Mouse (Mus musculus) lung, postnatal 4 days (tissue): Measurements from ENCODE around the gene Rbbp4.
A peak's percentile ranks its signal among the peaks of the same experiment; 100 is the strongest.
"Not testable (repeated sequence)": the region's sequence is repeated elsewhere in the genome, so short reads cannot be mapped to it uniquely, and the experiment has no call there.

ENCODE experiments used
- DNase-seq, 2 experiments: peaks; one replicate each; pipeline ENCODE4 v3.0.0; 2021

Gene Rbbp4

DNA sequence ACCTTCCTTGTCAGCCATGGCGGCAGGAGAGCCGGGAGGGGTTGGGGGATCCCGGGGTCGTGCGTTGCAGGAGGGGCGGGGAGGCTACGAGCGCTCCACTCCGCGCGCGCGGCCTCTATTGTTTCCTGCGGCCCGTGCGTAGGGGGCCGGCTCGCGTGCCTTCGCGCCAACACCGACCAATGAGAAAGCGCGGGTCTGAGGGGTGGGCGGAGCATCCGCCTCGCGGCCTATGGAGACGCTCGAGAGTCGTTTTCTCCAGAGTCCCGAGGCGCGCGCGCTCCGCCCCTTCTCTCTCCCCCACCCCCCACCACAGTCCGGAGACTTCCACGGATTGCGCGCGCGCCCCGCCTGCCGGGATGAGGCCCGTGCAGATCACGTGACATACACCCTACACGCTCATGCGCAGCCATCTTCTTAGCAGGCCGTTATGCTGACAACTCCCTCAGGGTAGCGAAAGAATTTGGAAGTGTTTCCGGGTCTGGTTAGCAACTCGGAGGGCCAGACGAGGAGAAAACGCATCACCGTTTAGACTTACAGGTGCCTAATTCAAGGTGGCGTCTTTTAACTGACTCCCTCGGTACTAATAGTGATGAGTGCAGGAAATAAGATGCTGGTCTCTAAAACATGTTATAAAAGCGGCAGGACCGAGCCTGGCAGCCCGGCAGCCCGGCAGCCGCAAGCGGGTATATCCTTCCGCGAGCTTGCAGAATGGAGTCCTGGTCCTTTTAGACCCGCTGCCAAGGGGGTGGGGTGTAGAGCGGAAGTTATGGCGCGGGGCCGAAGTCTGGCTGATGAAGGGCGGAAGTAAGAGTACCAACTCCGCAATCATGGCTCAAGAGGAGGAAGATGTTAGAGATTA is at the start of gene Rbbp4, which contains the start of gene Zbtb8os:
Gene Rbbp4, minus strand, starts transcription at position 155 of the 859 bp plus-strand sequence.
Gene Zbtb8os, plus strand, starts transcription at position 480 of the 859 bp plus-strand sequence.
- peak; percentile 97 to 99 for DNase-seq

DNA sequence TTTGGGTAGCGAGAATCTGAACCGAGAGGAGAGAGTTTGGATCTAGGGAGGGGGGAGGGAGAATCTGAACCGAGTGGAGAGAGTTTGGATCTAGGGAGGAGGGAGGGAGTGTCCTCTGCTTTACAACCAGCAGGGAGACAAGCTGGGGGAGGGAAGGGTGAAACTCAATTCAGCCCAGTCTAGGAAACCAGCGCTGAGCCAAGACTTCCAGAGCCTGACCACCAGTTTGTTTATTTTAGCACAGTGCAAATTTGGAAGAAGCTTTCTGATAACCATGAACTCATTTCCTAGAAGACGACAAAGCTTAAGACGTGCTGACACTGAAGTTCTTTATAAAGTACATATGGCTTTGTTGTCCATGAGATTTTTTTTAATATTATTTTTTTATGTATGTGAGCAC is 49.3 kb upstream of the Rbbp4 start:
- DNase-seq, result peak; percentile 64 to 82

DNA sequence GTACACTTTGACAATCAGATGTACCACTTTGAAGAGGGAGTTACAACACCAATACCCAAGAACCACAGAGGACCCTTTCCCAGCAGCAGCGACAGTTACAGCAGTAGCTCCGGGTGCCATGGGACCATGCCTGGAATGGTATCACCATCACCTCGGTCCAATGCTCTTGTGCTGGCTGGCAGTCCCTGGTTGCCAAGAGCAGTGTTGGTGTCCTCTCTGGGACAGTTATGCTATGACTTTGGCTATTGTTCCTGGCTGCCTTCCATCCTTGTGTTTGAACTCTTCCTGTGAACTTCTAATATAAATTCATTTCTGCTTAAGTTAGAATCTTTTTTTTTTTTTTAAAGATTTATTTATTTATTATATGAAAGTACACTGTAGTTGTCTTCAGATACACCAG is 48.4 kb upstream of the Rbbp4 start:
- peak; percentile 34 to 55 for DNase-seq

DNA sequence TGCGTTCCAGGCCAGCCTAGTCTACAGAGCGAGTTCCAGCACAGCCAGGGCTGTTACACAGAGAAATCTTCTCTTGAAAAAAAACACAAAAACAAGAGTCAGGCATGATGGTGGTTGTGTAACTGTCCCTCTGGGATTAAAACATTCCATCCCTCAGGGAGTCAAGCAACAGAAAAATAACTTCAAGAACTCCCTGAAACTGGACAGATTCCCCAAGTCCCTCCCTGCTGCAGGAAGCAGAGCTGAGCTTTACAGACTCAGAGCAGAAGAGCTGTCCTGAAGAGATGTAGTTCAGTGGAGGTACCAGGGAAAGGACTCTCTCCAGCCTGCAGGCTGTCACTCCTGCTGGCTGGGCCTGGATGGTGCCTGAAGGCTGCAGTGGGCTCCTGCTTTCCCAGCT is 47.3 kb upstream of the Rbbp4 start:
- no peak for DNase-seq

DNA sequence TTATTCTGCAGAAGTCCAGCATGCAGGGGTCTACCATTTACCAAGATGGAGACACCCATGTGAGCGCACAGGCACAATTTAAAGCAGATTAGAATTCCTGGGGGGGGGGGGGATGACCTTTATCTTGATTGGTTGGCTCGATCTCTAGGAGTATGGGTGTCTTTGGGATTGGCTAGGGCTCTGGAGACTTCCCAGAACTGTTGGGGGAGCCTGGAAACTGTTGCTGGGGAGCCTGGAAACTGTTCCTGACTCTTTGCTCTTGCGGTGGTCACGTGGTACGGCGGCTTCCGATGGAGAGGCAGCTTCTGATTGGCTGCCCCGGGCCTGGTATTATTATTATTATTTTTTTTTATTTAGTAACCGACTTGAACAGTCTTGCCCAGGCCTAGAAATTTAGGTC is 46.9 kb upstream of the Rbbp4 start:
- no peak for DNase-seq

DNA sequence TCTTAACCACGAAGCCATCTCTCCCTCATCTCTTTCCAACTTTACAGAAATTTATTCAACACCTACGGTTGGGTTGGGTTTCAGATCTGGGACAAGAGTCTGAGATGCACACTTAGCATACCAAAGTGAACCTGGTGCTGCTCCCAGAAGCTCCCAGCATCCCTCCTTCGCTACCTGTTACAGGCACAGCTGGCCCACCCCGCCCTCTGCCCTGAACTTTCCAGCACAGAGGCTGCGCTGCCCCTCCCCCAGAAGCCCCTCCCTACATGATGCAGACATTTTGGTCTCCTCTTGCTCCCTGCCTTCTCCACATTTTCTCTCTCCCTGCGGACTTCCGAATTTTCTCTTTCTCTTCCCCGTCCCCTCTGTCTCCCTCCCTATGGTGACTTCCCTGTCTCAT is 46.0 kb upstream of the Rbbp4 start:
- no peak for DNase-seq

DNA sequence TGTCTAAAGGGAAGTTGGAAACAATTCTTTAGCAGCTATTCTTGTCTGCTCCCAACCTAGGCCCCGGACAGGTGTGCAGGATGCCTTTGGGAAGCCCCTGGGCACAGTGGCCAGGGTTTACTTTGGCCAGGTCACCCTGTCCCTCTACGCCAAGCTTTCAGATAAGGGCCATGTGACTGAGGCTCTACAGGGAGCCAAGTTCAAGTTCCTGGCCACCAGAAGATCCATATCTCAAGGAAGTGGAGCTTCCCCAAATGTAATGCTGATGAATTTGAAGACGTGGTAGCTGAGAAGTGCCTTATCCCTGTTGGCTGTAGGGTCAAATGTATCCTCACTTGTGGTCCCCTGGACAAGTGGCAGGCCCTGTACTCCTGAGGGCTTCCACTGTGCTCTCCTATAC is 44.6 kb upstream of the Rbbp4 start:
- no peak for DNase-seq

DNA sequence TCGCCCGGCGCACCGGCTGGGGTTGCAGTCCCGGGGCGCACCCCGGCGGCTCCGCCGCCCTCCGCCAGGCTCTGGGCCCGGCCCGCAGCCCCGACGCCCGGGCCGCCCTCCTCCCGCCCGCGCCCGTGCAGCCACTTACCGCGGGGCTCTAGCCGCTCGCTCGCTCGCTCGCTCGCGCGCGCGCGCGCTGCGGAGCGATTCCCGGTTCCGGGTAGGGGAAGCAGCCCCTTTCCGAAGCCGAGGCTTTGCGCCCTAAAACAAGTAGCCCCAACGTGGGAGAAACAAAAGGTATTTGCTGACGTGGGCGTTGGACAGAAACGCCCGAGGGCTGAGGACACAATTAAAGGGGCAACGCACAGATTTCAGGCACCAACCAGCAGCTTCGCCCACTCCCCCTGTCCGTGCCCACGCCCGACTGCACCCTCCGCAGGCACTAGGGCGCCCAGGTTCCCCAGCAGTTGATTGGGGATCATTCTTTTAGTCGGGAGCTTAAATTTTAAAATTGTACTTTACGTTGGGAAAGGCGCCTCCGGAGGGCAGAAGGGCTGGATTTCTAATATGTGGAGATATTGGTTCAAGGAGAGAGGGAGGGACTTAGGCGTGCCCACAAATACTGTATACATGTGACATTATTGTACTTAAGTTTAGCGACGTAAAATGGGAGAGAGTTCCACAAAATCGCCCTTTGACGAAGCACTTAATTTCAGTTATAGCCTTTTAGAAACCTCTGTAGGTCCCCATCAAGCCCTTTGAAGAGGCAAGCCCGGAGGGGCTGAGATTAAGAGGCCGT is 42.6 kb upstream of the Rbbp4 start, which contains the start of gene Zbtb8a:
Gene Zbtb8a, minus strand, starts transcription at position 516 of the 790 bp plus-strand sequence.
- peak; percentile 63 to 70 for DNase-seq

DNA sequence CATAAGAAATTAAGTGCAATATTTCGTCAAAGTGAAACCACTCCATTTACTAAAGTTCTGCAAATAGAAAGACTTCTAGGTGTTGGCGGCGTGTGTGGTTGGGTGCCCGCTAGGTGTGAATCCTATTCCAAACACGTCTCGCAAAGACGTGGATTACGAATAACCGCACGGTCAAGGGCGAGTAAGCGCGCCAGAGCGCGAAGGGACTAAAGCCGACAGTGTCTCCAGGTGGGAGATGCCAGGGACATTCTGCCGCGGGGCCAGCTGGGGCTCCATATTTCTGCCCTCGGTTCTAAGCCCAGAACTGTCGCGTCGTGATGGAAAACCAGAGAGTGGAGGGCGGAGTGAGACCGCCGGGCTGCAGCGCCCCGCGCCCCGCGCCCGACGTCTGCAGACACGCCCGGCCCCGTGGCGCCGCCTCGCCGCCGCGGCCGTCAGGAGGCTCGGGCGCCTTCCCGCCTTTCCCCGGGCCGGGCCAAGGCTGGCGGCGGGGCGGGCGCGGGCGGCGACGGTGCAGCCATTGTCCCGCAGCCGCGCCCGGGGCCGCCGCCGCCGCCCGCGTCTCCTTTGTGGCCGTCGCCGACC is 41.9 kb upstream of the Rbbp4 start:
- peak; percentile 66 to 79 for DNase-seq

DNA sequence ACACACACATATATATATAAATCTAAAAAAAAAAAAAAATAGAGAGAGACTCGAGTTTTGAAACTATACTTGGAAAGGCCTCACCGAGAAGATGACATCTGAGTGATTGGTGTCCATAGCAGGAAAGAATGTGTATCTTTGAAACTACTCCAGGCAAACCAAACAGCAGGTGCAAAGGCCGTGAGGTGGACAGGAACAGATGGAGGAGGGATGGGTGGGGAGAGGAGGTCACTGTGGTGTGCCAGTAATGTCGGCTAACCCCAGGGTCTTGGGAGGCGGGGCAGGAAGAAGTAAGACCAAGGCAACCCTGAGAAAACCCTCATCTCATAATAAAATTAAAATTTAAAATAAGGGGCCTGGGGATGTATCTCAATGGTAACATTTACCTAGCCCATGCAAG is 40.7 kb upstream of the Rbbp4 start:
- no peak for DNase-seq

DNA sequence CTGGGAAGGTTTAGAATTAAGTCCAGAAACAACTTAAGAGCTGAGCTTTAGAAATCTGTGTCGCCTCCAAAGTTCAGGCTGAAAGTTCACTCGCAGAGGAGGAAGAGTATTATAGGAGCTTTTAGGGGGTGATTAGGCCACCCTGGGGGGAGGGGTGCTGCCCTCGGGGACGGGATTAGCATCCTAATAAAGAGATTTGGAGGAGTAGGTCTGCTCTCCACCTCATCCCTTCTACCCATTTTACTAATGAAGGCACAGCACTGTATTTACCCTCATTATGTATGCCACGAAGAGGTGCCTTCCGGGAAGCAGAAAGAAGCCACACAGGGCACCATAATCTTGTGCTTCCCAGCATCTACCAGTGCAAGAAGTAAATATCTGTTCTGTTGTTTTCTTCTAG is 39.8 kb upstream of the Rbbp4 start:
- DNase-seq, result no peak

DNA sequence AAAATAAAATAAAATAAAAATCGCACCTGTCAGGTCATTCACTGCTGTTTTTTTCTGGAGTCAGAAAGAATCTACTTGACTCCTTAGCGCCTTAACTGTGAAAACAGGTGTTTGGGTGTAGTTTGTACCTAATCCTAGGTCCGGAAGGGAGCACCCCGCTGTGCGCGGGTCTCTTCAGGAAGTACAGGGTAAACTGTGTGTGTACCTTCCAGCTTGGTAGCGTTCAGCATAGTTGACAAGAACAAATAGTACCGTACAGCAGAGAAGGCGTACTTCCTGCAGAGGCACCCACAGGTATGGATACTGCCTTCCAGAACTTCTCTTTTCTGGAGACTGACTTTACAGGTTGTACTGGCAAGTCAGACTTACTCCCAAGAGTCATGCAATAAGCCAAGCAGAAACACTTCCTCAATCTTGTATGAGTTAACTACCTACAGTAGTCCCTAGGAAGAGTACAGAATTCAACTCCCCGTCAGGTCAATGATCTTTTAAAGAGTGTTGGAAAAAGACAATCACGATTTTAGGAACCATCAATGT is 39.1 kb upstream of the Rbbp4 start:
- no peak for DNase-seq

DNA sequence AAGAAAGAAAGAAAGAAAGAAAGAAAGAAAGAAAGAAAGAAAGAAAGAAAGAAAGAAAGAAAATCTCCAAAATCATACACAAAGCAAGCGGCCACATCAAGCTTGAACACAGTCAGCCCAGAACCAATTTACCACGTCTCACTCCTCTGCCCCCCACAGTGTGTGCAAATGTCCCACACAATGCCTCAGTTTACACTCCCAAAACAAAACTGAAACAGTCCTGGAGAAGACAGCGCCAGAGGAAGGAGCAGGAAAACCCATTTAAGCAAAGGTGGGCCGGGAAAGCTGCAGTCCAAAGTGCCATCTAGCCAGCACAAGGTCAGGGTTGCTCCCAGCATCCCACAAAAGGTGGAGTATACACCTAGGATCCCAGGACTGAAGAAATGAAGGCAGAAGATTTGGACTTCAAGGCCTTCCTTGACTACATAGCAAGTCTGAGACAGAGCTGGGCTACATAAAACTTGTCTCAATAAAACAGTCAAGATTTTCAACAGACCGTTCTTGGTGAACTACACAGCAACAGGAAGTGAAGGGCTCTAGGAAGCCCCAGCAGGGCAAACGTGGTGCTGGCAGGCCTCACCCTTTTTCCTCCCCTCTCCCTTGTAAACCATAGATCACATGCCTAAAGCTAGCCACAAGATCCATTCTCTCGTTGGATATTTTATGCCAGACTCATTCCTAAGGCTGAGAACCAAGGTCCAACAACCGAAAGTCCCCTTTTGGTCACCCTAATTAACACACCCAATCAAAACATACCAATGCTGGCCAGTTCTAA is 38.2 kb upstream of the Rbbp4 start:
- DNase-seq, result no peak

DNA sequence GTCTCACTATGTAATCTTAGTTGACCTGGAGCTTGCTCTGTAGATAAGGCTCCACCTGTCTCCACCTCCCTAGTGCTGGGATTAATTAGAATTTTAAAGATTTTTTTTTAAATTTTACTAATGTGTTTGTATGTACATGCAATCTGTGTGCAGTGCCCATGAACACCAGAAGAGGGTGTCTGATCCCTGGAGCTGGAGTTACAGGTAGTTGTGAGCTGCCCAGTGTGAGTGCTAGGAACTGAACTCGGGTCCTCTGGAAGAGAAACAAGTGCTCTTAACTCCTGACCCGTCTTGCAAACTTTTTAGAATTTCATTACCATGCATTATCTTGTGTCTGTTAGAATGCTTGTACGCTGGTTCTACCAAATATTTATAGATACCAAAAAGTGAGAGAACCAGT is 36.2 kb upstream of the Rbbp4 start:
- DNase-seq, result no peak

DNA sequence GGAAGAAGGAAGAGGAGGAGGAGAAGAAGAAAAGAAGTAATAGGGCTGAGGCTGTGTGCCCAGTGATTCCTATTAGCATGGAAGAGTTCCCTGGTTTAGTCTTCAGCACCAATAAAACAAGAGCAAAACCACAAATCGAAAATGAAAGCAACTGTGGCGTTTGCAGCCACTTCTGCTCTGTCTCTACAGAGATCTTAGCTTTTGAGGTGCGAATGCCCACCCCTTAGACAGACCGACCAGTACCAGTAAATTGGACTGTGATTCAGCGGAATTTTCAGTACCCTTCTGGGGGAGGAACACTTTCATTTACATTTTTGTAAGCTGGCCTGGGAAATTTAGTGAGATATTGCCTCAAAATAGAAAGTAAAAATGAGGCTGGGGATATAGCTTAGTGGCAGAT is 30.1 kb upstream of the Rbbp4 start:
- DNase-seq, result no peak

DNA sequence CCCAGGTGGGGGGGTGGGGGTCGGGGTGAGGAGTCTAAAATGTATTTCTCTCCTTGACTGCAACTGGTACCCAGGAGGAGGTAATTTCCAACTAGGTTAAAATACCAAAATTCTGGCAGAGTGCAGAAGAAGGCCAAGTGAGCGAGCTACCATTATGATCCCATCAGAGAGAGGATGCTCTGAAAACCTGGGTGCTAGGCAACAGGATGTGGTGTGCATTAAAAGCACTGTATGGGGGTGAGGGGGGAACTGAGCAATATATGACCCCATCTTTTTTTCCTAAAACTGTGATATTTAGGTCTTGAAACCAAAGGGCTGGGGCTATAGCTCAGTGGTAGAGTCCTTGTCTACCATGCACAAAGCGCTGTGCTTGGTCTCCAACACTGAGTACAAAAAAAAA is 29.2 kb upstream of the Rbbp4 start:
- DNase-seq, result no peak

DNA sequence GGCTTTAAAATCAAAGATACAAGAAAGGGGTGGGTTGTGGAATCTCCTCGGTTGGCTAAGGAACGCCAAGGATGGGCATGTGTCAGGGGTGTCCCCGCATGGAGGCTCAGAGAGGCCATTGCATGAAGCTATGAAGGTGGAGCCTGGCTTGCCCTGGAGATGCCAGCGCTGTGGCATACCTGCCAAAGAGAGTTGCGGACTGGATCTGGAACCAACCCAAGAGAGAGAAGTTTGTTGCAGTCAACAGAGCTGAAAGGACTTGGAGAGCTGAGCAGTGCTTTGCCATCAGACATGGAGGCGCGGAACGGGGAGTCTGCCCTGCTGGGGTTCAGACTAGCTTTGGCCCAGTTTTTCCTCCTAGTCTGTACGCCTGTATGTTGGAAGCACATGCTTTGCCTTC is 28.3 kb upstream of the Rbbp4 start:
- DNase-seq, result no peak

DNA sequence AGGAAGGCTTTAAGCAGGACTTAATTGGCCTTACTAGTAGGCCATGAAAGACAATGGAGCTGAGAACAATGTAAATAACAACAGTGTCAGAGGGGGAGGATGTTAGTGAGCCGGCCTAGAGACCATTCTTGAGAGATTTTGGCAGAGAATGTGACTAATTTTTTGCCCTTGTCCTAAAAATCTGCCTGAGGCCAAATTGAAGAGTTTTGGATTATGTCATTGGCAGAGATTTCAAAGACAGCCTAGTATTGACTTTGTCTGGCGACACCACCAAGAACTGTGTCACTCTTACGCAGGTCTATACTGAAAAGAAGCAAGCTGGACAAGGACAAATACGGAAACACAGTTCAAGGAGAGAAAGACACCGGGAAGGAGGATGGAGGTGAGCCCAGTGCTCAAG is 27.6 kb upstream of the Rbbp4 start:
- DNase-seq, result no peak

DNA sequence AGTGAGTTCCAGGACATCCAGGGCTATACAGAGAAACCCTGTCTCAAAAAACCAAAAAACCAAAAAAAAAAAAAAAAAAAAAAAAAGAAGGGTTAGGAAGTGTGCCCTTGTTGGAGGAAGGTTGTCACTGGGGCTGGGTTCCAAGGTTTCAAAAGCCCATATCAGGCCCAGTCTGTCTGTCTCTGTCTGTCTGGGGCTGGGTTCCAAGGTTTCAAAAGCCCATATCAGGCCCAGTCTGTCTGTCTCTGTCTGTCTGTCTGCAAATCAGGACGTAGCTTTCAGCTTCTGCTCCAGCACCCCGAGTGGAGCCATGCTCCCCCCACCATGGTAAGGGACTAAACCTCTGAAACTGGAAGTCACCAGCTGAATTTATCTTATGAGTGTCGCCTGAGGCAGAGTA is 27.1 kb upstream of the Rbbp4 start:
- not testable (repeated sequence) for DNase-seq

DNA sequence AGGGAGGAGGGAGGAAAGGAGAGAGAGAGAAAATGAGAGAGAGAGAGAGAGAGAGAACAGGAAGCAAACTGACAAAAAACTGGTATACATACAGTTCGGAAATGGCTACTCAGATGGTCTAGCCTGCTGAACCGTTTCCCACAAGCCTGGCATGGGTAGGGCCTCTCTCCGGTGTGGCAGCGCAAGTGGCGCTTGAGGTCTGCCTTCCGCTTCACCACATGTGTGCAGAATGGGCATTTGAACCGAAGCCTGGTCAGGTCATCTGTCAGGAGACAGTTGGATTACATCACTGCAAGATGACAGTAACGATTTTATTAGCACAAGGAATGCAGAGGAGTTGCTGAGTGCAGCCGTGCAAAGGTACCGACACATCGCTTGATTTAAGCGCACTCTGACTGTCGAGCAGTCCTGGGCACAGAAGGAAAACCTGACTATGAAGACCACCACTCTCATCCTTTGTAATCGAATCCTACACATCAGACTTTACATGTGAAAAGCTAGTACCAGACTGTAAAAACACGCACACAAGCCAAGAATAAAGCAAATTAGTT is 22.5 kb upstream of the Rbbp4 start:
- no peak for DNase-seq

DNA sequence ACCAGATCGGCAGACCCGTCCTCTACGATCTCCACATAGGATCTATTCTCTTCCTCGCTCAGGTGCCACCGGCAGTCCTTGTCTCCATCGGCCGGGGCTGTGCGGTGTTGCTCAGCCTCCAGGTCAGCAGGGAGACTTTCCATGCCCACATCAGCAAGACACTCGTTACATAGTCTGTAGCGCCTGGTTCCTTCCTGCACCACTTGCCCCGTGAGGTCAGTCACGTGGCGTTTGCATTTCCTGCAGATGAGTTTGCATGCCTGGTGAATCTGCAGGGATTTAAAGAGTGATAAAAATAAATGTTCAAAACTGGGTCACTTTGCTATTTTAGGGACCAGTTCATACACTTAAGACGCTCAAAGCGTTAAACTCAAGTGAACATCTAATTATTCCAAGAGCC is 19.1 kb upstream of the Rbbp4 start:
- no peak for DNase-seq

DNA sequence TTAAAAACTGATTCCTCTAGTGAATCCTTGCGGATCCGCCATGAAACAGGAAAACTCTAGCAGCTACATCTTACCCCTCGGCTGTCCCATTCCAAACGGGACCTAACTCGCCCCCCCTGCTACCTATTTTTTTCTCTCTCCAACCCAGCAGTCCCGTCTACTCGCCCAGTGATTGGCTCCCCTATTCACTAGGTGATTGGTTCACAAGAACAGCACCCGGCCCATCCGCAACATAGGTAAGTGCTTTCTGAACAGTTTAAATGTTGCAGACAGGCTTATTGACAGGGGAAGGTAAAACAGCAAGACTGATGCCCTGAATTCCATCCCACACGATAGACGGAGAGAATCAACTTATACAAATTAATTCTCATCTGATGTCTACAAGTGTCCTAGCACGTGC is 18.0 kb upstream of the Rbbp4 start:
- no peak for DNase-seq
